Mouse (Mus musculus) G1E (cell line): ENCODE measurements around the gene Ppp1r36.

Experiments used
- CTCF ChIP-seq: IDR thresholded peaks from 2 replicates; pipeline ENCODE4 v1.5.1; 2012; ENCODE audit warnings: low read depth, low read length, inconsistent platforms, mixed read lengths
- GATA1 ChIP-seq: IDR thresholded peaks from 2 replicates; pipeline ENCODE4 v1.6.1; 2012; ENCODE audit warnings: borderline replicate concordance, low read length, inconsistent platforms, mixed read lengths
- POLR2AphosphoS5 ChIP-seq: IDR thresholded peaks from 2 replicates; pipeline ENCODE4 v1.6.1; 2012; ENCODE audit warnings: low read depth, low read length, inconsistent platforms; ENCODE audit not compliant: insufficient replicate concordance
- TAL1 ChIP-seq: conservative IDR thresholded peaks from 2 replicates; pipeline ENCODE4 v1.6.1; 2012; ENCODE audit warnings: low read depth, low read length, inconsistent platforms, mixed read lengths

DNA sequence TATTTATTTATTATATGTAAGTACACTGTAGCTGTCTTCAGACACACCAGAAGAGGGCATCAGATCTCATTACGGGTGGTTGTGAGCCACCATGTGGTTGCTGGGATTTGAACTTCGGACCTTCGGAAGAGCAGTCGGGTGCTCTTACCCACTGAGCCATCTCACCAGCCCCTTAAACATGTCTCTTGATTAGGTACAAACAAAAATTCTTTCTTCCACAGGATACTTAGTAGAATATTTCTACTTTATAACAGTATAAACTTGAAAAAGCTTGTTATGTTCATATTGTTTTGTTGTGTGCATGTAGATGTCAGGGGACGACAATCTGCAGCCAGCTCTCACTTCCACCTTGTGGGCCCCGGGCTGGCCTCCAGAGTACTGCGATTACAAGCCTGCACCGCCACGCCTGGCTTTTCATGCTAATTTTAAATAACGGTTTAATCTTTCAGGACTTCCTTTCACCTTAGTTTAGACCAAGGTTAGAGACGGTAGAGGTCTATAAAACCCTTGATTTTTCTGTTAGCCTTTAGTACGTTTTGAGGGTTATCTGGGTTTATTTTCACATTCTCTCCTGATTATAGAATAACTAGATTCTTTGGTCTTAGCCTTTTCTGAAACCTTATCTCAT, 1.8 kb upstream of the Ppp1r36 start:
- no peak for TF ChIP-seq CTCF
- TF ChIP-seq GATA1, result no peak
- TF ChIP-seq TAL1, result no peak
- TF ChIP-seq POLR2AphosphoS5, result no peak
